Mouse (Mus musculus): ENCODE measurements around the gene Klk1b5. TPM values are rescaled to one million over a fixed set of nuclear protein-coding genes. Genes with fewer than 3 reads are reported as not detected.

The Klk1b5 gene
- total and polyA plus RNA-seq, 3 experiments, result not detected

- H3K36me3 ChIP-seq (ENCODE audit: control insufficient read depth, insufficient read depth, low read length), result no peaks in the 10 kb centered on the region
- no peaks in the 10 kb centered on the region for H3K79me2 ChIP-seq (replicated peaks; ENCODE audit: control insufficient read depth, insufficient read depth, low read length)
- no peak overlapping the region for H3K9ac ChIP-seq (ENCODE audit: low read depth, low read length)
- no peak overlapping the region for H3K4me3 ChIP-seq
- 19% methylated on average over 1 of the region's 1 CpGs for WGBS
- H3K27me3 ChIP-seq (ENCODE audit: control insufficient read depth, insufficient read depth, low read length), result no peaks in the 10 kb centered on the region
- H3K4me1 ChIP-seq (ENCODE audit: control insufficient read depth, insufficient read depth, low read length), result peaks cover 1% of the 10 kb centered on the region
- no peak overlapping the region for H3K27ac ChIP-seq
- DNase-seq, result no peak
- intact Hi-C loops (cut with DNase I), result loop anchor here (10.0 kb wide), 1 partner anchor 64 kb away; the partner anchor contains the start of gene Clec11a
- TF ChIP-seq EP300 (IDR thresholded peaks at IDR 0.05; ENCODE audit: insufficient read depth, low read depth, low read length), result no peak
These were observed 25.0 kb downstream of the Klk1b5 start for GRCm38 (mm10) chr7:44240712-44241111.

GRCm38 (mm10) chr7:44241163-44241562 is 25.4 kb downstream of the Klk1b5 start:
- no peaks in the 10 kb centered on the region for H3K79me2 ChIP-seq (replicated peaks; ENCODE audit: control insufficient read depth, insufficient read depth, low read length)
- DNase-seq, result no peak
- H3K27ac ChIP-seq, result no peak overlapping the region
- H3K36me3 ChIP-seq (ENCODE audit: control insufficient read depth, insufficient read depth, low read length), result no peaks in the 10 kb centered on the region
- TF ChIP-seq CTCF (IDR thresholded peaks at IDR 0.05) (no peak), POLR2A (IDR thresholded peaks at IDR 0.05; ENCODE audit: insufficient read depth, low read depth, low read length) (no peak), EP300 (IDR thresholded peaks at IDR 0.05; ENCODE audit: insufficient read depth, low read depth, low read length) (no peak)
- 72% methylated on average over 2 of the region's 2 CpGs for WGBS
- intact Hi-C loops (cut with DNase I), result loop anchor here (10.0 kb wide), 1 partner anchor 64 kb away; the partner anchor contains the start of gene Clec11a
- H3K4me1 ChIP-seq (ENCODE audit: control insufficient read depth, insufficient read depth, low read length), result peaks cover 1% of the 10 kb centered on the region
- no peaks in the 10 kb centered on the region for H3K27me3 ChIP-seq (ENCODE audit: control insufficient read depth, insufficient read depth, low read length)
- H3K4me3 ChIP-seq, result no peak overlapping the region
- H3K9ac ChIP-seq (ENCODE audit: low read depth, low read length), result no peak overlapping the region

GRCm38 (mm10) chr7:44244080-44244479 is 28.3 kb downstream of the Klk1b5 start:
- TF ChIP-seq POLR2A (IDR thresholded peaks at IDR 0.05; ENCODE audit: insufficient read depth, low read depth, low read length) (no peak), CTCF (IDR thresholded peaks at IDR 0.05) (no peak), EP300 (IDR thresholded peaks at IDR 0.05; ENCODE audit: insufficient read depth, low read depth, low read length) (no peak)
- WGBS, result 50% methylated on average over 1 of the region's 1 CpGs
- intact Hi-C loops (cut with DNase I), result loop anchor here (10.0 kb wide), 1 partner anchor 61 kb away; the partner anchor contains the start of gene Clec11a
- Histone ChIP-seq H3K27ac (no peak overlapping the region), H3K9ac (ENCODE audit: low read depth, low read length) (no peak overlapping the region), H3K27me3 (ENCODE audit: control insufficient read depth, insufficient read depth, low read length) (no peaks in the 10 kb centered on the region), H3K4me1 (ENCODE audit: control insufficient read depth, insufficient read depth, low read length) (peaks cover 1% of the 10 kb centered on the region), H3K36me3 (ENCODE audit: control insufficient read depth, insufficient read depth, low read length) (0 out of 2 replicates have a peak, but pooled peaks cover 2% of the 10 kb centered on the region), H3K4me3 (no peak overlapping the region), H3K79me2 (replicated peaks; ENCODE audit: control insufficient read depth, insufficient read depth, low read length) (0 out of 2 replicates have a peak, but pooled peaks cover 1% of the 10 kb centered on the region)
- no peak for DNase-seq

- peak within 1 kb of the TSS; percentile 91 for H3K9ac ChIP-seq (ENCODE audit: low read depth, low read length)
- 0 out of 2 replicates have a peak, but pooled peaks cover 2% of the 10 kb centered on the region for H3K36me3 ChIP-seq (ENCODE audit: control insufficient read depth, insufficient read depth, low read length)
- 0 out of 2 replicates have a peak, but pooled peaks cover 1% of the 10 kb centered on the region for H3K79me2 ChIP-seq (replicated peaks; ENCODE audit: control insufficient read depth, insufficient read depth, low read length)
- no peak; the same call in 1 of the 2 replicates for TF ChIP-seq CTCF (IDR thresholded peaks at IDR 0.05)
- TF ChIP-seq POLR2A (IDR thresholded peaks at IDR 0.05; ENCODE audit: insufficient read depth, low read depth, low read length), result peak; percentile 94
- TF ChIP-seq EP300 (IDR thresholded peaks at IDR 0.05; ENCODE audit: insufficient read depth, low read depth, low read length), result 0 out of 2 replicates have a peak, but pooled peaks have one; percentile 37
- intact Hi-C loops (cut with DNase I), result loop anchor here (5.0 to 10.0 kb wide), 3 partner anchors 58 to 306 kb away; partner anchors contain the start of genes Aspdh, Clec11a, Josd2 and Nr1h2
- DNase-seq, result peak; percentile 91 to 96
- peak within 1 kb of the TSS; percentile 99 for H3K27ac ChIP-seq
- H3K27me3 ChIP-seq (ENCODE audit: control insufficient read depth, insufficient read depth, low read length), result no peaks in the 10 kb centered on the region
- WGBS, result under 1% methylated on average over 58 of the region's 62 CpGs
- peak within 1 kb of the TSS; percentile 97 for H3K4me3 ChIP-seq
- peaks cover 1% of the 10 kb centered on the region for H3K4me1 ChIP-seq (ENCODE audit: control insufficient read depth, insufficient read depth, low read length)
These were observed 30.6 kb downstream of the Klk1b5 start, which contains the start of the genes 1700028J19Rik and 2410002F23Rik for GRCm38 (mm10) chr7:44246055-44246983. Gene 1700028J19Rik, minus strand, starts transcription at chr7:44246695. Gene 2410002F23Rik, plus strand, starts transcription at chr7:44246722.

- 0 out of 2 replicates have a peak, but pooled peaks cover 1% of the 10 kb centered on the region for H3K79me2 ChIP-seq (replicated peaks; ENCODE audit: control insufficient read depth, insufficient read depth, low read length)
- H3K36me3 ChIP-seq (ENCODE audit: control insufficient read depth, insufficient read depth, low read length), result 0 out of 2 replicates have a peak, but pooled peaks cover 2% of the 10 kb centered on the region
- peak overlapping the region; percentile 99 for H3K27ac ChIP-seq
- H3K4me1 ChIP-seq (ENCODE audit: control insufficient read depth, insufficient read depth, low read length), result peaks cover 1% of the 10 kb centered on the region
- H3K27me3 ChIP-seq (ENCODE audit: control insufficient read depth, insufficient read depth, low read length), result no peaks in the 10 kb centered on the region
- peak overlapping the region; percentile 97 for H3K4me3 ChIP-seq
- H3K9ac ChIP-seq (ENCODE audit: low read depth, low read length), result peak overlapping the region; percentile 91
- no peak for DNase-seq
- no peak for TF ChIP-seq CTCF (IDR thresholded peaks at IDR 0.05)
- no peak for TF ChIP-seq EP300 (IDR thresholded peaks at IDR 0.05; ENCODE audit: insufficient read depth, low read depth, low read length)
- WGBS, result under 1% methylated on average over 23 of the region's 23 CpGs
- intact Hi-C loops (cut with DNase I), result loop anchor here (5.0 to 10.0 kb wide), 3 partner anchors 58 to 305 kb away; partner anchors contain the start of genes Aspdh, Clec11a, Josd2 and Nr1h2
These were observed 31.3 kb downstream of the Klk1b5 start for GRCm38 (mm10) chr7:44246984-44247470.
